Mouse (Mus musculus) heart, embryonic 12.5 days (tissue): ENCODE results near the gene Gm31371. TPM values are rescaled to one million over a fixed set of nuclear protein-coding genes. Genes with fewer than 3 reads are reported as not detected.
"Not testable (repeated sequence)": the region's sequence is repeated elsewhere in the genome, so short reads cannot be mapped to it uniquely, and the experiment has no call there.

ENCODE experiments used
- ATAC-seq: fragments of 200-750 bp; cut with Nextera tagmentation; 2 replicates; pipeline ENCODE4 v1.8.0; 2017; ENCODE audit warnings: moderate TSS enrichment, moderate library complexity; ENCODE audit not compliant: insufficient number of reproducible peaks, low FRiP score
- H3K27ac ChIP-seq: fragments of 300-500 bp; sonication (generic); 2 replicates; pipeline ENCODE4 v1.5.1; 2016; ENCODE audit warnings: mild to moderate bottlenecking, moderate library complexity; ENCODE audit not compliant: poor library complexity, severe bottlenecking
- H3K27me3 ChIP-seq: fragments of 300-500 bp; sonication (generic); replicated peaks from 2 replicates; pipeline ENCODE4 v1.6.1; 2016; ENCODE audit warnings: mild to moderate bottlenecking, moderate library complexity
- H3K36me3 ChIP-seq: fragments of 300-500 bp; sonication (generic); 2 replicates; pipeline ENCODE4 v1.6.1; 2016; ENCODE audit warnings: mild to moderate bottlenecking, moderate library complexity
- H3K4me1 ChIP-seq: fragments of 300-500 bp; sonication (generic); replicated peaks from 2 replicates; pipeline ENCODE4 v1.6.1; 2016; ENCODE audit warnings: mild to moderate bottlenecking
- H3K4me2 ChIP-seq: fragments of 300-500 bp; sonication (generic); 2 replicates; pipeline ENCODE4 v1.6.1; 2016; ENCODE audit warnings: mild to moderate bottlenecking, moderate library complexity
- H3K4me3 ChIP-seq: fragments of 300-500 bp; sonication (generic); 2 replicates; pipeline ENCODE4 v1.5.1; 2016; ENCODE audit warnings: mild to moderate bottlenecking
- H3K9ac ChIP-seq: fragments of 300-500 bp; sonication (generic); 2 replicates; pipeline ENCODE4 v1.6.1; 2016; ENCODE audit warnings: mild to moderate bottlenecking, moderate library complexity
- H3K9me3 ChIP-seq: fragments of 300-500 bp; sonication (generic); replicated peaks from 2 replicates; pipeline ENCODE4 v1.6.1; 2016; ENCODE audit warnings: mild to moderate bottlenecking, moderate library complexity
- WGBS: fragments of 180-500 bp; shearing (Covaris S2); methylation state at CpG from one replicate; pipeline ENCODE4 v1.1.7; 2016; 5-methylcytosine and 5-hydroxymethylcytosine counted together
- polyA plus RNA-seq: library from polyadenylated mRNA; unstranded; fragments of >200 nt; fragmentation: Nextera tagmentation; extraction: Ambion mirVana; gene quantifications from 2 replicates; pipeline ENCODE4 v1.2.1, GENCODE M21; 2016

Gene Gm31371
- not detected in 2 replicates for polyA plus RNA-seq

DNA sequence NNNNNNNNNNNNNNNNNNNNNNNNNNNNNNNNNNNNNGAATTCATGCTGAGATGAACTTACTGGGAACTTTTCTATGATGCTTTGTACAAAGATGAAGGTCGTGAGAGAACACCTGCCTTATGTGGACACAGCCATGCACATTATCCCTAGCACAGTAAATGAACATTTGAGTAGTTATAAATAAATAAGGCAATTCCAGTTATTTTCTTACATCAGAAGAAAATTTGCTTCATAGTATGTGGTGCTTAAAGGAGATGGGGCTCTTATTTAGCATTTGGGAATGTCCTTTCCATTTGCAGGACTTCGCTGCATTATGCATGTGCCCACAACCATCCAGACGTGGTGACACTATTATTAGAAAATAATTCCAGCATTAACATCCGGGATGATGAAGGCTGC is at the start of gene Gm31371:
Gm31371 (plus strand) TSS at position 301 of the 400 bp plus-strand sequence.
- H3K4me1 ChIP-seq, H3K27ac ChIP-seq, H3K4me3 ChIP-seq, H3K9me3 ChIP-seq, H3K36me3 ChIP-seq, H3K4me2 ChIP-seq, ATAC-seq, H3K27me3 ChIP-seq, H3K9ac ChIP-seq: not testable (repeated sequence)
- WGBS: 57% methylated on average over 3 of the region's 4 CpGs

DNA sequence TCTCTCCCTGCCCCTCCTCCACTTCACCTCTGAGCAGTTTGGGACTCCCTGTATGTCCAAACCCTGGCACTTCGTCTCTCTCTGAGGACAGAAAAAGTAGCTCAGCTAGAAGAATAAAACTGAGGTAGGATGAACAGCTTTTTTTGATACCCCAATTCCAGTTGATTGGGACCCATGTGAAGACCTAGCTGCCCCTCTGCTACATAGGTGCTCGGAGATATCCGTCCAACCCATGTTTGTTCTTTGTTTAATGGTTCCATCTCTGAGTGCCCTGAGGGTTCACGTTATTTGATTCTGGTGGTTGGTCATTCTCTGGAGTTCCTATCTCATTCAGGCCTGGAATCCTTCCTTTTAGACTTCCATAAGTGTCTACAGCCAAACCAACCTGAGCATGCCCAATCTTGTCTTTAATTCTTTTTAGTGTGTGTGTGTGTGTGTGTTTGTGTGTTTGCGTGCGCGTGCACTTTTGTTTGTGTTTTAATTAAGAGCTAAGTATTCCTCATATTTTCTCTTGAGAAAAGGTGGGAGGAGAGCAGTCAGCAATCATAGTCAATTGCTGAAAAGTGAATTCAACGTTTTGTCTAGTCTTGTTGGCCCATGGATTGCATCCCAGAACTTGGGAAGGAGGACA is 3.3 kb downstream of the Gm31371 start:
- not testable (repeated sequence) for H3K4me2 ChIP-seq, H3K27ac ChIP-seq, H3K9me3 ChIP-seq, H3K9ac ChIP-seq, H3K4me3 ChIP-seq, H3K4me1 ChIP-seq, H3K27me3 ChIP-seq, H3K36me3 ChIP-seq, ATAC-seq
- WGBS: 77% methylated on average over 8 of the region's 8 CpGs

- H3K4me2 ChIP-seq, H3K4me3 ChIP-seq, H3K9ac ChIP-seq, H3K9me3 ChIP-seq, H3K36me3 ChIP-seq, H3K27ac ChIP-seq, H3K27me3 ChIP-seq, H3K4me1 ChIP-seq, ATAC-seq: not testable (repeated sequence)
- 70% methylated on average over 5 of the region's 6 CpGs for WGBS
Measured at GRCm38 (mm10) chr8:19908841-19909321, 5.7 kb downstream of the Gm31371 start.

DNA sequence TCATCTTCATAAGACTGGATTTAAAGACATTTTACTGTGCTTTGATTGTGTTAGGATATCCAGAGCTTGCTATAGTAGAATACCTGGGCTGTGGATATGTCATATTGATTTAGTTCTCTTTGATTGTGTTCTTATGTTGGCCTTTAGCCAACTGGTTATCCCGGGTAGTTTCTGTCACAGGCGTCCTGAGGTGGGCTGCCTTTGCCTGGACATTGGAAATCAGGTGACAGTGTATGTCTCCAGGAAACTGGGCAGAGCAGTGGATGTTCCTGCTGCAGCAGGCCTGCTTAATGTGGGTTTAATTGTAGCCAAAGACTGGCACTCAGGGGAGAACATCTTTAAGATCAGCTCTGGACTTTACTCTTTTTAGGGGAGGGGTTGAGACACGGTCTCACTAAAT is 15.9 kb downstream of the Gm31371 start:
- 81% methylated on average over 2 of the region's 3 CpGs for WGBS
- not testable (repeated sequence) for H3K9me3 ChIP-seq, H3K4me2 ChIP-seq, ATAC-seq, H3K4me1 ChIP-seq, H3K4me3 ChIP-seq, H3K27ac ChIP-seq, H3K27me3 ChIP-seq, H3K9ac ChIP-seq, H3K36me3 ChIP-seq

DNA sequence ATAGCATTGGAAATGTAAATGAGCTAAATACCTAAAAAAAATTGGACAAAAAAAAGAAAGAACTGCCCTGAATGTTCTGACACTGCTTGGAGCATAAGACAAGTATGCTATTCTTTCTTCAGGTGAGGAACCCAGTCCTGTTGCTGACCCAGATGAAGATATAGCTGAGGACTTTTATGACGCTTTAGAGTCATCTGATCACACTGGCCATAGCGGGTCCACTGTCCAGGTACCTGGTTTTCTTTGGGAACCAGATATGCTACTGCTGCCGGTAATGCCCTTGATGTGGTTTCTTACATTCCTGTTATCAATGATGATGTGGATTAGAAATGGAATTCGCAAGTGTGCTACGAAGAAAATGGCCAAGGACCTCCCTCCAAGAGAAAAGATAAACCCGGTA is 31.1 kb downstream of the Gm31371 start:
- H3K4me1 ChIP-seq, H3K27me3 ChIP-seq, H3K9me3 ChIP-seq, ATAC-seq, H3K4me2 ChIP-seq, H3K9ac ChIP-seq, H3K36me3 ChIP-seq, H3K27ac ChIP-seq, H3K4me3 ChIP-seq: not testable (repeated sequence)
- WGBS: 86% methylated on average over 1 of the region's 6 CpGs

- 57% methylated on average over 2 of the region's 2 CpGs for WGBS
- H3K9me3 ChIP-seq, H3K36me3 ChIP-seq, H3K9ac ChIP-seq, H3K27me3 ChIP-seq, H3K27ac ChIP-seq, H3K4me2 ChIP-seq, ATAC-seq, H3K4me3 ChIP-seq, H3K4me1 ChIP-seq: not testable (repeated sequence)
Measured at GRCm38 (mm10) chr8:19935541-19936030, 32.4 kb downstream of the Gm31371 start.

DNA sequence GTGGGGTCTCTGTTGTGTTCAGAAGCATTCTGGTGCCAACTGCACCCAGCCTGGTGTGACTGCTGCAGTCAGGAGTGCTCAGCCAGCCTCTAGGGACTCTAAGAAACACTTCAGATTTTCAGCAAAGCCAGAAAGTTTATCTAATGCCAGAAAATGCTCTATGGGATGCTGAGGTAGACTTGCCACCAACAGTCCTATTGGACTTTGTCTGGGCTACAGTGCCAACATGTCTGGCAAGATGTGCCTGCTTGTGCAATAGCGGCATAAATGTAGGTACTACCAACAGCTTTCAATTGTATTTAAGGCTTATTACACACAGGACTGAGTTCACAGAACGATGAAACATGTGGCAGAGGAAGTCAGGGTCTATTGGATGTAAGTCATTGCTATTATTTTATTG is 57.7 kb downstream of the Gm31371 start:
- ATAC-seq: no peak
- no peaks in the 10 kb centered on the region for H3K4me1 ChIP-seq
- no peak overlapping the region for H3K4me2 ChIP-seq
- H3K9ac ChIP-seq: no peak overlapping the region
- no peak overlapping the region for H3K4me3 ChIP-seq
- no peaks in the 10 kb centered on the region for H3K27me3 ChIP-seq
- peaks cover 6% of the 10 kb centered on the region; the same call in 1 of the 2 replicates for H3K9me3 ChIP-seq
- WGBS: 69% methylated on average over 2 of the region's 2 CpGs
- H3K27ac ChIP-seq: no peak overlapping the region
- H3K36me3 ChIP-seq: no peaks in the 10 kb centered on the region

DNA sequence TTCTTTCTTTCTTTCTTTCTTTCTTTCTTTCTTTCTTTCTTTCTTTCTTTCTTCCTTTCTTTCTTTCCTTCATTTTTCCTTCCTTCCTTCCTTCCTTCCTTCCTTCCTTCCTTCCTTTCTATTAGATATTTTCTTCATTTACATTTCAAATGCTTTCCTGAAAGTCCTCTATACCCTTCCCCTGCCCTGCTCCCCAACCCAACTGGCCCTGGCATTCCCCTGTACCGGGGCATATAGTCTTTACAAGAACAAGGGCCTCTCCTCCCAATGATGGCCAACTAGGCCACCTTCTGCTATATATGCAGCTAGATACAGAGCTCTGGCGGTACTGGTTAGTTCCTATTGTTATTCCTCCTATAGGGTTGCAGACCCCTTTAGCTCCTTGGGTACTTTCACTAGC is 60.6 kb downstream of the Gm31371 start:
- not testable (repeated sequence) for ATAC-seq

DNA sequence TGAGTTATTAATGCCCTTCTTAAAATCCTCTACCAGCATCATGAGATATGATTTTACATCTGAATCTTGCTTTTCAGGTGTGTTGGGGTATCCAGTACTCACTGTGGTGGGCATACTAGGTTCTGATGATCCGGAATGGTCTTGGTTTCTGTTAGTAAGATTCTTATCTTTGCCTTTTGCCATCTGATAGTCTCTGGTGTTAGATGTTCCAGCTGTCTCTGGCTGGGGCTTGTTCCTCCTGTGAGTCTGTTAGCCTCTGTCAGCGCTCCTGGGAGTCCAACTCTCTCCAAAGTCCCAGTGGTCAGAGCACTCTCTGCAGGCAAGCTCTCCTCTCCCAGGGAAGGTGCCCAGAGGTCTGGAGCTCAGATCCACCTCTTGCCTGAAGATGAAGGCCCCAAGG is 65.0 kb downstream of the Gm31371 start:
- not testable (repeated sequence) for H3K27ac ChIP-seq, H3K36me3 ChIP-seq, H3K27me3 ChIP-seq, H3K9me3 ChIP-seq, H3K4me3 ChIP-seq, H3K9ac ChIP-seq, H3K4me1 ChIP-seq, H3K4me2 ChIP-seq, ATAC-seq
- WGBS: 31% methylated on average over 2 of the region's 2 CpGs

More for the DNA sequence above, 60.6 kb downstream of the Gm31371 start:
- not testable (repeated sequence) for H3K9ac ChIP-seq, H3K4me1 ChIP-seq, H3K27ac ChIP-seq, H3K36me3 ChIP-seq, H3K9me3 ChIP-seq, H3K27me3 ChIP-seq, H3K4me2 ChIP-seq, H3K4me3 ChIP-seq
- whole genome bisulfite sequencing: 74% methylated on average over 2 of the region's 2 CpGs

- not testable (repeated sequence) for H3K9ac ChIP-seq, H3K36me3 ChIP-seq, H3K4me1 ChIP-seq, H3K27me3 ChIP-seq, H3K27ac ChIP-seq, ATAC-seq, H3K4me3 ChIP-seq, H3K4me2 ChIP-seq, H3K9me3 ChIP-seq
- 77% methylated on average over 6 of the region's 6 CpGs for WGBS
Measured at GRCm38 (mm10) chr8:19975237-19975636, 72.0 kb downstream of the Gm31371 start.
